Mouse (Mus musculus): ENCODE measurements around the gene Fsip1.
A peak's percentile ranks its signal among the peaks of the same experiment; 100 is the strongest.
"Not testable (repeated sequence)": the region's sequence is repeated elsewhere in the genome, so short reads cannot be mapped to it uniquely, and the experiment has no call there.

The Fsip1 gene

GRCm38 (mm10) chr2:118179873-118180585 lies 76.7 kb downstream of the Fsip1 start:
- no peak for DNase-seq (ENCODE audit: extremely low read depth, insufficient read length, low spot score)

GRCm38 (mm10) chr2:118179472-118179871 lies 77.3 kb downstream of the Fsip1 start:
- DNase-seq (ENCODE audit: extremely low read depth, insufficient read length, low spot score), result peak; percentile 56

GRCm38 (mm10) chr2:118174558-118175383 lies 82.0 kb downstream of the Fsip1 start:
- DNase-seq (ENCODE audit: extremely low read depth, insufficient read length, low spot score), result no peak

- no peak for DNase-seq (ENCODE audit: extremely low read depth, insufficient read length, low spot score)
Observed at GRCm38 (mm10) chr2:118168225-118168624, 88.5 kb downstream of the Fsip1 start.

GRCm38 (mm10) chr2:118167731-118168130 lies 89.0 kb downstream of the Fsip1 start:
- DNase-seq (ENCODE audit: extremely low read depth, insufficient read length, low spot score), result no peak

- DNase-seq (ENCODE audit: extremely low read depth, insufficient read length, low spot score), result no peak
Observed at GRCm38 (mm10) chr2:118165691-118166090, 91.1 kb downstream of the Fsip1 start.

GRCm38 (mm10) chr2:118164137-118164536 lies 92.6 kb downstream of the Fsip1 start:
- no peak for DNase-seq (ENCODE audit: extremely low read depth, insufficient read length, low spot score)

GRCm38 (mm10) chr2:118162486-118162885 lies 94.3 kb downstream of the Fsip1 start:
- DNase-seq (ENCODE audit: extremely low read depth, insufficient read length, low spot score), result no peak

- no peak for DNase-seq (ENCODE audit: extremely low read depth, insufficient read length, low spot score)
Observed at GRCm38 (mm10) chr2:118160991-118161390, 95.8 kb downstream of the Fsip1 start.

- DNase-seq (ENCODE audit: extremely low read depth, insufficient read length, low spot score), result no peak
Observed at GRCm38 (mm10) chr2:118160547-118160946, 96.2 kb downstream of the Fsip1 start.

- no peak for DNase-seq (ENCODE audit: extremely low read depth, insufficient read length, low spot score)
Observed at GRCm38 (mm10) chr2:118159126-118159525, 97.6 kb downstream of the Fsip1 start.

- no peak for DNase-seq (ENCODE audit: extremely low read depth, insufficient read length, low spot score)
Observed at GRCm38 (mm10) chr2:118158095-118158494, 98.7 kb downstream of the Fsip1 start.

- peak; percentile 50 for DNase-seq (ENCODE audit: extremely low read depth, insufficient read length, low spot score)
Observed at GRCm38 (mm10) chr2:118149855-118150563, 106.8 kb downstream of the Fsip1 start.

GRCm38 (mm10) chr2:118148321-118149142 lies 108.2 kb downstream of the Fsip1 start:
- DNase-seq (ENCODE audit: extremely low read depth, insufficient read length, low spot score), result no peak

- not testable (repeated sequence) for DNase-seq (ENCODE audit: extremely low read depth, insufficient read length, low spot score)
Observed at GRCm38 (mm10) chr2:118147749-118148148, 109.0 kb downstream of the Fsip1 start.

- no peak for DNase-seq (ENCODE audit: extremely low read depth, insufficient read length, low spot score)
Observed at GRCm38 (mm10) chr2:118141651-118142050, 115.1 kb downstream of the Fsip1 start.

GRCm38 (mm10) chr2:118139261-118139660 lies 117.5 kb downstream of the Fsip1 start:
- DNase-seq (ENCODE audit: extremely low read depth, insufficient read length, low spot score), result no peak

- DNase-seq (ENCODE audit: extremely low read depth, insufficient read length, low spot score), result no peak
Observed at GRCm38 (mm10) chr2:118137776-118138175, 119.0 kb downstream of the Fsip1 start.

GRCm38 (mm10) chr2:118137071-118137470 lies 119.7 kb downstream of the Fsip1 start:
- no peak for DNase-seq (ENCODE audit: extremely low read depth, insufficient read length, low spot score)

- DNase-seq (ENCODE audit: extremely low read depth, insufficient read length, low spot score), result no peak
Observed at GRCm38 (mm10) chr2:118128313-118128712, 128.5 kb downstream of the Fsip1 start.

Data from 3134 (cell line).